Comparison of ENCODE assay signal across 21 mouse cellular contexts in the genomic region with DNA sequence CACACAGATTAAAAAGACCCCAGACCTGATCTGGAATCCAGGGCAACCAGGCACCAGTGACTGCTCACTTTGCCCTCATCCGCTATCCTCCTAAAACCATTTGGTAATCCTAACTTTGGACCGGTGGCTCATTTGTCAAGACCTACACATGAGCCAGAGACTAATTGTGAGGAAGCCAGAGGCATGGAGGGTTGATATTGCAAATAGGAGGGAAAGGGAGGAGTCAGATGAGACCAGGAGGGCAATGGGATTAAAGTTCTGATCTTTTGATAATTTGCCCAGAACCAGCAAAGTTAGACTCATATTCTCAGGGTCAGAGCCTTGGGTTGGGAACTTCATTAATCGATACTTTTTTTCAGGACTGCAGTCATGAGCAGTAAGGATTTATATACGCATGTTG.
DNase-seq lines count a peak whose midpoint lies in the region; ATAC-seq and TF ChIP-seq lines count a peak whose summit lies in the region.
"Had no signal": no experiment of that assay in that cellular context is flagged by ENCODE, and none has a peak within 500 bp of the region (broad histone marks: within the 10 kb centered on the region; RNA-seq: fewer than 3 reads in every experiment).

No protein-coding gene starts in this region.

- H3K27ac ChIP-seq in embryonic facial prominence, embryonic 13.5 days: peak overlapping the region; percentile 75
- H3K27ac ChIP-seq in embryonic facial prominence, embryonic 10.5 days (replicated peaks): no peak overlapping the region
- H3K27ac ChIP-seq in layer of hippocampus, adult 2 months: peak overlapping the region; percentile 77; the same call in 1 of the 2 replicates
- H3K27ac ChIP-seq in lung, embryonic 15.5 days: peak overlapping the region; percentile 46; the same call in 1 of the 2 replicates
- H3K27ac ChIP-seq: heart, adult 2 months; heart, embryonic 10.5 days; heart, embryonic 13.5 days; hindbrain, embryonic 14.5 days had no signal

- DNase-seq in embryonic facial prominence, embryonic 10.5 days (ENCODE audit: low spot score): no peak
- DNase-seq in layer of hippocampus, adult 2 months (ENCODE audit: low spot score in 2 of 2): no peak
- DNase-seq in layer of hippocampus, adult 9-10 months (ENCODE audit: low spot score): no peak
- no peak for DNase-seq in lung, postnatal 36 days
- DNase-seq: adrenal gland, adult 8-10 months; adrenal gland, postnatal 25 days; cerebellum, adult 11-12 months; cerebellum, adult 8-10 months; cerebellum, postnatal 36 days; embryo, embryonic 11 days; gastrocnemius, postnatal 36 days; heart, adult 2 months had no signal

- peaks cover 36% of the 10 kb centered on the region for H3K36me3 ChIP-seq in embryonic facial prominence, embryonic 13.5 days
- H3K36me3 ChIP-seq in embryonic facial prominence, embryonic 10.5 days (replicated peaks): peaks cover 20% of the 10 kb centered on the region
- H3K36me3 ChIP-seq in lung, embryonic 15.5 days: peaks cover 5% of the 10 kb centered on the region; the same call in 1 of the 2 replicates
- H3K36me3 ChIP-seq: heart, embryonic 10.5 days had no signal

- peaks cover 46% of the 10 kb centered on the region for H3K4me1 ChIP-seq in embryonic facial prominence, embryonic 13.5 days
- H3K4me1 ChIP-seq in embryonic facial prominence, embryonic 10.5 days: peaks cover 12% of the 10 kb centered on the region
- H3K4me1 ChIP-seq in lung, embryonic 15.5 days: peaks cover 12% of the 10 kb centered on the region

- no peaks in the 10 kb centered on the region for H3K9me3 ChIP-seq in embryonic facial prominence, embryonic 13.5 days
- H3K9me3 ChIP-seq in embryonic facial prominence, embryonic 10.5 days: no peaks in the 10 kb centered on the region
- no peaks in the 10 kb centered on the region for H3K9me3 ChIP-seq in lung, embryonic 15.5 days
- H3K9me3 ChIP-seq: forebrain, embryonic 13.5 days; heart, embryonic 10.5 days; heart, embryonic 13.5 days had no signal

- no peak for ATAC-seq in embryonic facial prominence, embryonic 13.5 days (ENCODE audit: insufficient number of reproducible peaks, insufficient read depth, low FRiP score, low TSS enrichment, low read depth)
- no peak for ATAC-seq in lung, embryonic 15.5 days (ENCODE audit: borderline replicate concordance, extremely low read depth, low FRiP score, low TSS enrichment)
- ATAC-seq: activated CD4-positive, CD25-positive, alpha-beta regulatory T cell, adult 4 months; inflammation-experienced regulatory T-cells, adult 6 months had no signal

- no peaks in the 10 kb centered on the region for H3K27me3 ChIP-seq in embryonic facial prominence, embryonic 13.5 days
- H3K27me3 ChIP-seq in embryonic facial prominence, embryonic 10.5 days (replicated peaks; ENCODE audit: low read depth, poor library complexity, severe bottlenecking): no peaks in the 10 kb centered on the region
- H3K27me3 ChIP-seq in lung, embryonic 15.5 days: no peaks in the 10 kb centered on the region
- H3K27me3 ChIP-seq: forebrain, embryonic 13.5 days; heart, embryonic 13.5 days had no signal

- TF ChIP-seq CTCF in layer of hippocampus, adult 2 months (conservative IDR thresholded peaks at IDR 0.05): no peak

- no peak overlapping the region for H3K4me2 ChIP-seq in embryonic facial prominence, embryonic 13.5 days
- no peak overlapping the region for H3K4me2 ChIP-seq in lung, embryonic 15.5 days
- H3K4me2 ChIP-seq: forebrain, embryonic 13.5 days; heart, embryonic 13.5 days; hindbrain, embryonic 14.5 days had no signal

- no peak overlapping the region for H3K9ac ChIP-seq in embryonic facial prominence, embryonic 13.5 days
- H3K9ac ChIP-seq in lung, embryonic 15.5 days: no peak overlapping the region
- H3K9ac ChIP-seq: forebrain, embryonic 13.5 days; heart, embryonic 13.5 days; hindbrain, embryonic 14.5 days had no signal

- WGBS in embryonic facial prominence, embryonic 13.5 days: 72% methylated on average over 4 of the region's 4 CpGs
- 92% methylated on average over 4 of the region's 4 CpGs for WGBS in embryonic facial prominence, embryonic 10.5 days
- WGBS in lung, embryonic 15.5 days: 85% methylated on average over 4 of the region's 4 CpGs

- no peak overlapping the region for H3K4me3 ChIP-seq in embryonic facial prominence, embryonic 13.5 days
- no peak overlapping the region for H3K4me3 ChIP-seq in embryonic facial prominence, embryonic 10.5 days
- H3K4me3 ChIP-seq in layer of hippocampus, adult 2 months: no peak overlapping the region
- H3K4me3 ChIP-seq in lung, embryonic 15.5 days: no peak overlapping the region
- H3K4me3 ChIP-seq: erythroblast, embryonic 14.5 days; forebrain, embryonic 13.5 days; heart, adult 2 months; heart, embryonic 10.5 days; heart, embryonic 13.5 days had no signal
